Mouse (Mus musculus) hindbrain, embryonic 15.5 days (tissue): Measurements from ENCODE around the gene Tpo. TPM values are rescaled to one million over a fixed set of nuclear protein-coding genes. Genes with fewer than 3 reads are reported as not detected.
A peak's percentile ranks its signal among the peaks of the same experiment; 100 is the strongest.

Source experiments
- ATAC-seq: fragments of 200-750 bp; cut with Nextera tagmentation; 2 replicates; pipeline ENCODE4 v1.8.0; 2017; ENCODE audit warnings: low read depth, moderate number of reproducible peaks, moderate TSS enrichment; ENCODE audit not compliant: low FRiP score
- H3K27ac ChIP-seq: fragments of 300-500 bp; sonication (generic); replicated peaks from 2 replicates; pipeline ENCODE4 v1.5.1; 2015; ENCODE audit warnings: mild to moderate bottlenecking, inconsistent platforms
- H3K27me3 ChIP-seq: fragments of 300-500 bp; sonication (generic); 2 replicates; pipeline ENCODE4 v1.6.1; 2015; ENCODE audit warnings: control low read depth, inconsistent platforms
- H3K36me3 ChIP-seq: fragments of 300-500 bp; sonication (generic); 2 replicates; pipeline ENCODE4 v1.6.1; 2015; ENCODE audit warnings: control low read depth, inconsistent platforms
- H3K4me1 ChIP-seq: fragments of 300-500 bp; sonication (generic); replicated peaks from 2 replicates; pipeline ENCODE4 v1.6.1; 2015; ENCODE audit warnings: control low read depth, inconsistent platforms
- H3K4me2 ChIP-seq: fragments of 300-500 bp; sonication (generic); 2 replicates; pipeline ENCODE4 v1.6.1; 2015; ENCODE audit warnings: moderate library complexity, mild to moderate bottlenecking, inconsistent platforms
- H3K4me3 ChIP-seq: fragments of 300-500 bp; sonication (generic); 2 replicates; pipeline ENCODE4 v1.5.1; 2015; ENCODE audit warnings: mild to moderate bottlenecking, inconsistent platforms
- H3K9ac ChIP-seq: fragments of 300-500 bp; sonication (generic); 2 replicates; pipeline ENCODE4 v1.6.1; 2015; ENCODE audit warnings: inconsistent platforms
- H3K9me3 ChIP-seq: fragments of 300-500 bp; sonication (generic); 2 replicates; pipeline ENCODE4 v1.6.1; 2016; ENCODE audit warnings: control low read depth, inconsistent platforms
- WGBS: fragments of 180-500 bp; shearing (Covaris S2); methylation state at CpG from one replicate; pipeline ENCODE4 v1.1.7; 2015; 5-methylcytosine and 5-hydroxymethylcytosine counted together
- polyA plus RNA-seq: library from polyadenylated mRNA; unstranded; fragments of >200 nt; fragmentation: Nextera tagmentation; extraction: Ambion mirVana; gene quantifications from 2 replicates; pipeline ENCODE4 v1.2.1, GENCODE M21; 2015

Tpo gene
- polyA plus RNA-seq = 0.20 and 0.27 TPM in 2 replicates

DNA sequence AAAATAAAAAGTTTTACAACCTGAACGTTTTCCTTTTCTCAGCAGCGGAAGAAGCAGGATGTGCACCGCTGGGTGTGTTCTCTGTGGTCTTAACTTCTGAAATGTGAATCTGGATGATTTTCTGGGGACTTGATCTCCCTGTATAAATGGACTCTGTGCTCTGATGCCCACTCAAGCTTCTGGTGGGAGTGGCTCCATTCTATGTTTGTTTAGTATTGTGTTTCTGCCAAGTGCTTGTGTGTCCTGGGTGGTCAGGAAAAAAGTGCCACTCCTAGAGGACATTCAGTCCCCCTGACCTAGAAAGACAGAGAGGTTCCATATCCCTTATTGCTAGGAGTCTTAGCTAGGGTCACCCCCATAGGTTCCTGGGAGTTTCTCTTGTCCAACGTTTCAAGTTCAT is at the start of gene Tpo:
Gene Tpo (minus strand): TSS at position 101 of the 400 bp plus-strand sequence.
- H3K9ac ChIP-seq = no peak within 1 kb of the TSS
- 92% methylated on average over 4 of the region's 4 CpGs for WGBS
- H3K4me1 ChIP-seq = peaks cover 13% of the 10 kb centered on the region
- H3K36me3 ChIP-seq = no peaks in the 10 kb centered on the region
- no peak within 1 kb of the TSS for H3K27ac ChIP-seq
- H3K27me3 ChIP-seq = no peaks in the 10 kb centered on the region
- ATAC-seq = no peak
- no peak within 1 kb of the TSS for H3K4me2 ChIP-seq
- H3K4me3 ChIP-seq = no peak within 1 kb of the TSS
- H3K9me3 ChIP-seq = no peaks in the 10 kb centered on the region

GRCm38 (mm10) chr12:30181721-30182120 is 49.3 kb upstream of the Tpo start:
- WGBS = 82% methylated on average over 3 of the region's 3 CpGs

GRCm38 (mm10) chr12:30179623-30180022 is 47.2 kb upstream of the Tpo start:
- WGBS = 89% methylated on average over 1 of the region's 1 CpGs
- H3K9ac ChIP-seq = no peak overlapping the region
- H3K4me2 ChIP-seq = no peak overlapping the region
- ATAC-seq = no peak
- H3K9me3 ChIP-seq = no peaks in the 10 kb centered on the region
- H3K27ac ChIP-seq = no peak overlapping the region
- no peaks in the 10 kb centered on the region for H3K36me3 ChIP-seq
- no peaks in the 10 kb centered on the region for H3K4me1 ChIP-seq
- no peaks in the 10 kb centered on the region for H3K27me3 ChIP-seq
- H3K4me3 ChIP-seq = no peak overlapping the region

More at GRCm38 (mm10) chr12:30181721-30182120, 49.3 kb upstream of the Tpo start:
- Histone ChIP-seq H3K9me3 (no peaks in the 10 kb centered on the region), H3K36me3 (no peaks in the 10 kb centered on the region), H3K4me1 (no peaks in the 10 kb centered on the region), H3K9ac (no peak overlapping the region), H3K4me3 (no peak overlapping the region), H3K27me3 (no peaks in the 10 kb centered on the region), H3K4me2 (no peak overlapping the region), H3K27ac (no peak overlapping the region)
- no peak for ATAC-seq

- no peaks in the 10 kb centered on the region for H3K4me1 ChIP-seq
- H3K9ac ChIP-seq = no peak overlapping the region
- no peaks in the 10 kb centered on the region for H3K9me3 ChIP-seq
- no peak overlapping the region for H3K27ac ChIP-seq
- no peak overlapping the region for H3K4me3 ChIP-seq
- no peak overlapping the region for H3K4me2 ChIP-seq
- ATAC-seq = no peak
- H3K27me3 ChIP-seq = no peaks in the 10 kb centered on the region
- WGBS = 85% methylated on average over 6 of the region's 6 CpGs
- no peaks in the 10 kb centered on the region for H3K36me3 ChIP-seq
Observed at GRCm38 (mm10) chr12:30177966-30178365, 45.5 kb upstream of the Tpo start.

GRCm38 (mm10) chr12:30177529-30177928 is 45.1 kb upstream of the Tpo start:
- Histone ChIP-seq H3K9ac (no peak overlapping the region), H3K36me3 (no peaks in the 10 kb centered on the region), H3K4me1 (no peaks in the 10 kb centered on the region), H3K4me2 (no peak overlapping the region), H3K4me3 (no peak overlapping the region), H3K9me3 (no peaks in the 10 kb centered on the region), H3K27me3 (no peaks in the 10 kb centered on the region), H3K27ac (no peak overlapping the region)
- ATAC-seq = no peak
- 81% methylated on average over 2 of the region's 2 CpGs for WGBS

- H3K4me1 ChIP-seq = no peaks in the 10 kb centered on the region
- ATAC-seq = no peak
- H3K4me2 ChIP-seq = no peak overlapping the region
- no peaks in the 10 kb centered on the region for H3K27me3 ChIP-seq
- H3K9me3 ChIP-seq = no peaks in the 10 kb centered on the region
- H3K9ac ChIP-seq = no peak overlapping the region
- H3K27ac ChIP-seq = no peak overlapping the region
- H3K4me3 ChIP-seq = no peak overlapping the region
- 81% methylated on average over 3 of the region's 3 CpGs for WGBS
- H3K36me3 ChIP-seq = no peaks in the 10 kb centered on the region
Observed at GRCm38 (mm10) chr12:30168491-30168890, 36.1 kb upstream of the Tpo start.

DNA sequence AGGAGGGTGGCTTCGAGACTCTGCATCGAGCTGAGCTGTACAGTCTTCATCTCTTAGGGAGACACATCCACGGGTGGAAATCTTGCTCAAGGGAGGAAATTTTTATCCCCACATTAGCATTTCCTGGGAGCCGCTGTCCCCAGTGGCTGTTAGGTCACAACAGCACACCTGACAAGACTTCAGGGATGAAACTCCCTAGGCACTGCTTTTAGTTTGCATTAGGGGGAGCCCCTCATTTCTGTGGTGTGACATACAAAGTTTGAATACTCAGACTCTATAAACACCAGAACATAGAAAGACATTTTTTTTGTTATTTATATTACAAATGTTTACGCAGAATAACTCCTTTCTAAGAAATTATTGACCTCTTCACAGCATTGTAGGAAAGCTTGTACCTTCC is 32.1 kb upstream of the Tpo start:
- H3K4me2 ChIP-seq = no peak overlapping the region
- 87% methylated on average over 5 of the region's 5 CpGs for WGBS
- ATAC-seq = no peak

GRCm38 (mm10) chr12:30164005-30164404 is 31.6 kb upstream of the Tpo start:
- ATAC-seq = no peak
- Histone ChIP-seq H3K9ac (no peak overlapping the region), H3K4me1 (no peaks in the 10 kb centered on the region), H3K4me2 (no peak overlapping the region), H3K27ac (no peak overlapping the region), H3K4me3 (no peak overlapping the region), H3K36me3 (no peaks in the 10 kb centered on the region), H3K27me3 (no peaks in the 10 kb centered on the region), H3K9me3 (no peaks in the 10 kb centered on the region)
- 95% methylated on average over 6 of the region's 6 CpGs for WGBS

More for the DNA sequence above, 32.1 kb upstream of the Tpo start:
- H3K27ac ChIP-seq = no peak overlapping the region
- H3K27me3 ChIP-seq = no peaks in the 10 kb centered on the region
- no peaks in the 10 kb centered on the region for H3K9me3 ChIP-seq
- H3K36me3 ChIP-seq = no peaks in the 10 kb centered on the region
- H3K4me3 ChIP-seq = no peak overlapping the region
- H3K9ac ChIP-seq = no peak overlapping the region
- H3K4me1 ChIP-seq = no peaks in the 10 kb centered on the region

- H3K4me3 ChIP-seq = no peak overlapping the region
- no peaks in the 10 kb centered on the region for H3K4me1 ChIP-seq
- 83% methylated on average over 5 of the region's 5 CpGs for WGBS
- H3K9me3 ChIP-seq = no peaks in the 10 kb centered on the region
- H3K27ac ChIP-seq = no peak overlapping the region
- no peak overlapping the region for H3K4me2 ChIP-seq
- no peaks in the 10 kb centered on the region for H3K36me3 ChIP-seq
- ATAC-seq = no peak
- no peaks in the 10 kb centered on the region for H3K27me3 ChIP-seq
- no peak overlapping the region for H3K9ac ChIP-seq
Observed at GRCm38 (mm10) chr12:30161731-30162406, 29.4 kb upstream of the Tpo start.

- no peaks in the 10 kb centered on the region for H3K27me3 ChIP-seq
- H3K9ac ChIP-seq = no peak overlapping the region
- H3K9me3 ChIP-seq = no peaks in the 10 kb centered on the region
- no peaks in the 10 kb centered on the region for H3K36me3 ChIP-seq
- H3K27ac ChIP-seq = no peak overlapping the region
- peak; percentile 69 for ATAC-seq
- WGBS = 78% methylated on average over 3 of the region's 3 CpGs
- no peak overlapping the region for H3K4me2 ChIP-seq
- no peaks in the 10 kb centered on the region for H3K4me1 ChIP-seq
- no peak overlapping the region for H3K4me3 ChIP-seq
Observed at GRCm38 (mm10) chr12:30160475-30160874, 28.1 kb upstream of the Tpo start.

- no peak overlapping the region for H3K27ac ChIP-seq
- H3K4me2 ChIP-seq = no peak overlapping the region
- H3K9me3 ChIP-seq = no peaks in the 10 kb centered on the region
- no peak overlapping the region for H3K4me3 ChIP-seq
- H3K36me3 ChIP-seq = no peaks in the 10 kb centered on the region
- ATAC-seq = no peak
- no peaks in the 10 kb centered on the region for H3K27me3 ChIP-seq
- H3K4me1 ChIP-seq = no peaks in the 10 kb centered on the region
- 86% methylated on average over 8 of the region's 8 CpGs for WGBS
- no peak overlapping the region for H3K9ac ChIP-seq
Observed at GRCm38 (mm10) chr12:30159788-30160187, 27.4 kb upstream of the Tpo start.

- ATAC-seq = peak; percentile 66; the same call in 1 of the 2 replicates
Observed at GRCm38 (mm10) chr12:30154079-30154673, 21.8 kb upstream of the Tpo start.

More at GRCm38 (mm10) chr12:30154079-30154673, 21.8 kb upstream of the Tpo start:
- Histone ChIP-seq H3K27me3 (no peaks in the 10 kb centered on the region), H3K9ac (no peak overlapping the region), H3K4me1 (peaks cover 3% of the 10 kb centered on the region; the same call in 1 of the 2 replicates), H3K4me2 (no peak overlapping the region), H3K36me3 (no peaks in the 10 kb centered on the region), H3K9me3 (no peaks in the 10 kb centered on the region), H3K4me3 (no peak overlapping the region), H3K27ac (no peak overlapping the region)
- WGBS = 45% methylated on average over 7 of the region's 7 CpGs
